Mouse (Mus musculus): ENCODE results near the gene Trp63. TPM values are rescaled to one million over a fixed set of nuclear protein-coding genes. Genes with fewer than 3 reads are reported as not detected.

Gene Trp63
- total RNA-seq, 2 experiments from 2014 or later: 6.7 to 13.3 TPM

- Histone ChIP-seq H3K4me3 (no peak overlapping the region), H3K27ac (no peak overlapping the region)
- intact Hi-C loops (cut with DNase I): no loop called here
- DNase-seq: no peak
- no peak for TF ChIP-seq CTCF (IDR thresholded peaks at IDR 0.05)
These were observed 250.6 kb downstream of the Trp63 start for GRCm38 (mm10) chr16:25934181-25934580.
